Mouse (Mus musculus): ENCODE data around the gene Abcc2. TPM values are rescaled to one million over a fixed set of nuclear protein-coding genes. Genes with fewer than 3 reads are reported as not detected.

Abcc2 gene
- polyA plus RNA-seq, 1 experiment: 49.5 TPM

DNA sequence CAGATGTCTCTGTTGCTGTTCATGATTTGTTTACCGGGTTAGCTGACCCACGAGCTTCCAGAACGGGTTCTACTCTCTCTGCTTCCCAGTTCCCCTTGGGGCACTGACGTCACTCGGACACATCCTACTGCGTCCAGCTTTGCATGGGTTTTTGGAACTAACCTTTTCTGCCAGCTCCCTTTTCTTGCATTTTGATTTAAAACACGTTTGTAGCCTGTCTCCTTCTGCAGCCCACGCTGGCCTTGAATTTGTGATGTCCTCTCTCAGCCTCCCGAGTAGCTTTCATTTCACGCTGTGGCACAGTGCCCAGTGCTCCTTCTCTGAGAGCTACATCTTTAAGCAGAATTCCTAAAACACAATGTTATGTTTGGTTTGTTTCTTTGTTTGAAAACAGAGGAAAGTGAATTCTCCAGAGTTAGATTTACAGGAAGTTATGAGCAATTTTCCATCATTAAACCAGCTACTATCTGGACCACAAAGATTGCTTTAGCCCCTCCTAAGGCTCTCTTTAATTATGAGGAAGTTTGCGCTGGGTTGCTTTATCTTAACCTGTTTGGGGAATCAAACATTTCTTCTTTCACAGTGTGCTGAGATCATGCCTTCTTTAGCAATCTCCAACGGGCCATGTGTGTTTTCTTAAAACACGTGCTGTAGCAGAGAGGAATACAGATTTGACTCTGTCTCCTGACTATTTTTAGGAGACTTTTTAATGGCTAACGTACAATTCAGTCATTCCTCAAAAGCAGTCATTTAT is 33.8 kb downstream of the Abcc2 start:
- Histone ChIP-seq H3K4me3 (ENCODE audit: low read depth, low read length) (peak overlapping the region; percentile 26), H3K27ac (ENCODE audit: insufficient read depth, low read depth, low read length) (0 out of 2 replicates have a peak overlapping the region, but pooled peaks have one; percentile 3), H3K27me3 (ENCODE audit: control insufficient read depth, insufficient read depth, low read length) (no peaks in the 10 kb centered on the region), H3K4me1 (ENCODE audit: control insufficient read depth, insufficient read depth, insufficient read length, low read length) (peaks cover 22% of the 10 kb centered on the region), H3K36me3 (ENCODE audit: control insufficient read depth, insufficient read depth, low read length) (peaks cover 64% of the 10 kb centered on the region)
- 18% methylated on average over 14 of the region's 14 CpGs for WGBS
- no peak for TF ChIP-seq CTCF (IDR thresholded peaks at IDR 0.05; ENCODE audit: extremely low read depth, insufficient read length, insufficient replicate concordance, low read depth, low read length)
- TF ChIP-seq POLR2A (IDR thresholded peaks at IDR 0.05; ENCODE audit: low read depth, low read length): no peak

DNA sequence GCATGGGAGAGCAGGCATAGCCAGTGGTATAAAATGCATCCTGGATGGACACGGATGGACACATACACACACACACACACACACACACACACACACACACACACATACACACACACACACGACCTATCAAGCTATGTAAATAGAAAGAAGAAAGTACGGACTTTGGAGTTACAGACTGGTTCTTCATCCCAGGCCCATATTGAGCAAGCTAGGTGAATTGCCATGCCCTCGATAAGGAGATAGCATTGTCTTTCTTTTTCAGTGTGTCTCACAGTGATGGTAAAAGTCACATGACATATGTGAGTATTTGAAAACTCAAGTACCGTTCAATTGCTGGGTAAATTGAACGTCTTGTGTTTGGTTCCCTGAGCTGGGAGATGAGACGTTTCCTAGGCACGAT is 44.9 kb downstream of the Abcc2 start:
- H3K4me1 ChIP-seq (ENCODE audit: control insufficient read depth, insufficient read depth, insufficient read length, low read length): peaks cover 4% of the 10 kb centered on the region; the same call in 1 of the 2 replicates
- no peaks in the 10 kb centered on the region for H3K27me3 ChIP-seq (ENCODE audit: control insufficient read depth, insufficient read depth, low read length)
- 0 out of 2 replicates have a peak overlapping the region, but pooled peaks have one; percentile 43 for H3K27ac ChIP-seq (ENCODE audit: insufficient read depth, low read depth, low read length)
- H3K36me3 ChIP-seq (ENCODE audit: control insufficient read depth, insufficient read depth, low read length): peaks cover 72% of the 10 kb centered on the region
- no peak overlapping the region for H3K4me3 ChIP-seq (ENCODE audit: low read depth, low read length)
- TF ChIP-seq POLR2A (IDR thresholded peaks at IDR 0.05; ENCODE audit: low read depth, low read length): no peak
- TF ChIP-seq CTCF (IDR thresholded peaks at IDR 0.05; ENCODE audit: extremely low read depth, insufficient read length, insufficient replicate concordance, low read depth, low read length): no peak
- WGBS: 19% methylated on average over 8 of the region's 8 CpGs

DNA sequence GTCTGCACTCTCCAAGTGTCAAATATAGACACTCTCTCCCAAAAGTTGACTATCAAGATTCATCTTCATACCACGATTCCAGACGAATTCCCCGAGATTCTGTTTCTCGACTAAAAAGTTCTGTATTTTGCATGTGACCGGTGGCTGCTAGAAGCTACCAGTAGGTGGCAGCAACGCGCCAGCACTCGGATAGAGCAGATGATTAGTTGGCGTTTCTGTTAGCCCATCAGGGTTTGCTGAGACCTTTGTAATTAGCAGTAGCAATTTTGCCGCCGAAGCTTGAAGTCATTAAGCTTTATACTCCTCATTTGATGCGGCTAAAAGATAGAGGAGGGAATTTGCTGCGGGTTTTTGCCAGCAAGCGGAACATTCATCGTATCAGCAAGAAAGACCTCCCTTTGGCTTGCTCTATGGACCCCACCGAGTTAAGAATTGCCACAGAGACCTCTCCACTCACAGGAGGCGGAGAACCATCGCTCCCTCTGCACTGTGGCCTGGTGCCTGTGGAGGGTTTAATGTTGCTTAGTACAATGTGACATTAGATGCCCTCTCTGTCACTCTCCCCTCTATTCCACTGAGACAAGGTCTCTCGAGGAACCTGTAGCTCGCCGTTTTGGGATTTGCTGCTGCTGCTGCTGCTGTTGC is 50.6 kb downstream of the Abcc2 start:
- Histone ChIP-seq H3K4me3 (ENCODE audit: low read depth, low read length) (no peak overlapping the region), H3K36me3 (ENCODE audit: control insufficient read depth, insufficient read depth, low read length) (peaks cover 75% of the 10 kb centered on the region), H3K27me3 (ENCODE audit: control insufficient read depth, insufficient read depth, low read length) (no peaks in the 10 kb centered on the region), H3K27ac (ENCODE audit: insufficient read depth, low read depth, low read length) (no peak overlapping the region), H3K4me1 (ENCODE audit: control insufficient read depth, insufficient read depth, insufficient read length, low read length) (no peaks in the 10 kb centered on the region)
- peak; percentile 91; the same call in 1 of the 2 replicates for TF ChIP-seq CTCF (IDR thresholded peaks at IDR 0.05; ENCODE audit: extremely low read depth, insufficient read length, insufficient replicate concordance, low read depth, low read length)
- TF ChIP-seq POLR2A (IDR thresholded peaks at IDR 0.05; ENCODE audit: low read depth, low read length): no peak
- WGBS: 41% methylated on average over 21 of the region's 21 CpGs

DNA sequence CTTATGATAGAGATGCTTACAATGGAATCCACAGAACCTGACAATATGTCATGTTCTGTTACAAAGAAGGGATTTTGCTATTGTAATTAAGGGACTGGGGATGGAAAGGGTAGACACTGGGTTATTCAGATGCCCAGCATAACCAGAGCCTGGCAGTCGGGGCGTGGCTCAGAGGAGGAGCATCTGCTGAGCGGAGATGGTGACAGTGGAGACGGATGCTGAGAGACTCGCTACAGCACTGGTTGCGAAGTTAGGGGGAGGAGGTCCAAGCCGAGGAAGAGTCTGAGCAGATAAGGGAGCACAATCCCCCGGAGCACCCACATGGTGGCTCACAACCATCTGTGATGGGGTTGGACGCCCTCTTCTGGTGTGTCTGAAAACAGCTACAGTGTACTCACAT is 61.2 kb downstream of the Abcc2 start:
- peaks cover 36% of the 10 kb centered on the region for H3K36me3 ChIP-seq (ENCODE audit: control insufficient read depth, insufficient read depth, low read length)
- 86% methylated on average over 9 of the region's 9 CpGs for WGBS
- TF ChIP-seq POLR2A (IDR thresholded peaks at IDR 0.05; ENCODE audit: low read depth, low read length): no peak
- no peaks in the 10 kb centered on the region for H3K27me3 ChIP-seq (ENCODE audit: control insufficient read depth, insufficient read depth, low read length)
- H3K4me3 ChIP-seq (ENCODE audit: low read depth, low read length): no peak overlapping the region
- no peaks in the 10 kb centered on the region for H3K4me1 ChIP-seq (ENCODE audit: control insufficient read depth, insufficient read depth, insufficient read length, low read length)
- H3K27ac ChIP-seq (ENCODE audit: insufficient read depth, low read depth, low read length): no peak overlapping the region

DNA sequence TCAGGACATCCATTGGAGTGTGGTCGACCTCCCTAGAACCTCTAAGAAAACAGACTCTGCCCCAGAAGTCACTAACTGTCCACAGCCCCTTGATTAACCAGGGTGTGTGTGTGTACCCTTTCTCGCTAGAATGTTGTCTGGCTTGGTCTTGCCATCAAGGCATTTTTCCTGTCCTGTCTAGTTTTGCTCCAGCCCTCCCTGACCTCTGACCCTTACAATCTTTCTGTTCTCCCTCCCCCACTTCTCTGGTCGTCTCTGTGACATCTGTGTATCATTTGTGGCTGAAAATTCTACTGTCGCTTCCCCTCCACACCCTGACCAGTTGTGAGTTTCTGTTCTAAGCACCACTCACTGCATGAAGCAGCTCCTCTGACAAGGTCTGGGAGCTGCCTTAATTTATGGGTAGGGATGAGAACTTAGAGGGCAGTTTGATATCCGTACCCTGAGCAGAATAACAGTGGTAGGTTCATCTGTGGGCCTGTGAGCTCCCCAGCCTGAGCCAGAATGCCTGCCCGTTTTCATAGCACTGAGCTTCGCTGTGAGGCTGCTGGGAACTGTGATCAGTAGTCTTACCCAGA is 63.4 kb downstream of the Abcc2 start:
- H3K4me3 ChIP-seq (ENCODE audit: low read depth, low read length): no peak overlapping the region
- 69% methylated on average over 7 of the region's 7 CpGs for WGBS
- H3K4me1 ChIP-seq (ENCODE audit: control insufficient read depth, insufficient read depth, insufficient read length, low read length): no peaks in the 10 kb centered on the region
- TF ChIP-seq CTCF (IDR thresholded peaks at IDR 0.05; ENCODE audit: extremely low read depth, insufficient read length, insufficient replicate concordance, low read depth, low read length) (no peak), POLR2A (IDR thresholded peaks at IDR 0.05; ENCODE audit: low read depth, low read length) (no peak)
- no peak overlapping the region for H3K27ac ChIP-seq (ENCODE audit: insufficient read depth, low read depth, low read length)
- H3K27me3 ChIP-seq (ENCODE audit: control insufficient read depth, insufficient read depth, low read length): no peaks in the 10 kb centered on the region
- H3K36me3 ChIP-seq (ENCODE audit: control insufficient read depth, insufficient read depth, low read length): peaks cover 54% of the 10 kb centered on the region

DNA sequence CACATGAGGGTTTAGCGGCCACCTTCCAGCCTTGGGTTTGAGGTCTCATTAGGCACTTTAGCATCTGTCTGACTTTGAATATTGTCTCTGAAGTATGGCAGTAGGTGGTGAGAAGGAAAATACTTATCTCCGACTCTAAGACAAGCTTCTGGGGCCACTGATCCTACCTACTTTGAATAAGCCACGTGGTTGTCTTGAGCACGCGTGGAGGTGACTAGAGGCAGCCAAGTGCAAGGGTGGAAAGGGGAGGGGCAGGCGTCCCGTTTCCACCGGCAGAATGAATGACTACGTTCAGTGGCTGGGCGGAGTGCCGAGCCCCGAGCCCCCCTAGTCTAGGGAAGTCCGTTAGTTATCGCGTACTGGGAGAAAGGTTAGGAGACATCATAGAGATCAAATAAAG is 65.1 kb downstream of the Abcc2 start:
- no peak overlapping the region for H3K4me3 ChIP-seq (ENCODE audit: low read depth, low read length)
- H3K36me3 ChIP-seq (ENCODE audit: control insufficient read depth, insufficient read depth, low read length): peaks cover 69% of the 10 kb centered on the region
- TF ChIP-seq CTCF (IDR thresholded peaks at IDR 0.05; ENCODE audit: extremely low read depth, insufficient read length, insufficient replicate concordance, low read depth, low read length) (no peak), POLR2A (IDR thresholded peaks at IDR 0.05; ENCODE audit: low read depth, low read length) (no peak)
- H3K27me3 ChIP-seq (ENCODE audit: control insufficient read depth, insufficient read depth, low read length): no peaks in the 10 kb centered on the region
- H3K27ac ChIP-seq (ENCODE audit: insufficient read depth, low read depth, low read length): no peak overlapping the region
- 83% methylated on average over 15 of the region's 15 CpGs for WGBS
- no peaks in the 10 kb centered on the region for H3K4me1 ChIP-seq (ENCODE audit: control insufficient read depth, insufficient read depth, insufficient read length, low read length)

DNA sequence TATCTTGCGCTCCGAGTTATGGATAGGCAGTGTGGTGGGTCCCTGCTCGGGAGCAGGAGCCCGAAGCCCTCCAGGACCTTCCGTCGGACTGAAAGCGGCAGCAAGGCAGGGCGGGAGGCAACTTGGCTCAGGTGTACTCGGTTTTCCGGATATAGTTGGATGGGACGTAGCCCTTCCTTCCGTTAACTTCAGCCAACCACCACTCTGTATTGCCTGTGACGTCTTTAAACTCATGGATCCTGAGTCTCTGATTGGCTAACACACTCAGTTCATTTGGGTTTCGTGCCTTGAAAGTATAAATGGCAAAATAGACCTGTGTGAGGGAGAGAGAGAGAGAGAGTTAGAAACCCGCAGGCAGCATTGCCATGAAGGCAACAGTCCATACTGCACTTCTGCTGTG is 66.0 kb downstream of the Abcc2 start:
- no peak overlapping the region for H3K4me3 ChIP-seq (ENCODE audit: low read depth, low read length)
- H3K36me3 ChIP-seq (ENCODE audit: control insufficient read depth, insufficient read depth, low read length): peaks cover 74% of the 10 kb centered on the region
- 94% methylated on average over 15 of the region's 15 CpGs for WGBS
- no peak overlapping the region for H3K27ac ChIP-seq (ENCODE audit: insufficient read depth, low read depth, low read length)
- TF ChIP-seq CTCF (IDR thresholded peaks at IDR 0.05; ENCODE audit: extremely low read depth, insufficient read length, insufficient replicate concordance, low read depth, low read length) (no peak), POLR2A (IDR thresholded peaks at IDR 0.05; ENCODE audit: low read depth, low read length) (no peak)
- H3K4me1 ChIP-seq (ENCODE audit: control insufficient read depth, insufficient read depth, insufficient read length, low read length): no peaks in the 10 kb centered on the region
- no peaks in the 10 kb centered on the region for H3K27me3 ChIP-seq (ENCODE audit: control insufficient read depth, insufficient read depth, low read length)

Measured in small intestine, adult 2 months (tissue).